Mouse (Mus musculus): ENCODE measurements around the gene Olfr94. TPM values are rescaled to one million over a fixed set of nuclear protein-coding genes. Genes with fewer than 3 reads are reported as not detected.

Olfr94 gene
- polyA plus RNA-seq, 1 experiment from 2014 or later, result not detected

GRCm38 (mm10) chr17:37210884-37211768 is 10.3 kb upstream of the Olfr94 start:
- Histone ChIP-seq H3K9me3 (ENCODE audit: control insufficient read depth, low read length) (no peaks in the 10 kb centered on the region), H3K27me3 (ENCODE audit: control insufficient read depth, insufficient read depth, low read depth, low read length) (peaks cover 14% of the 10 kb centered on the region), H3K4me2 (ENCODE audit: low read depth, low read length) (no peak overlapping the region), H3K4me3 (ENCODE audit: low read length) (no peak overlapping the region), H3K4me1 (replicated peaks; ENCODE audit: control insufficient read depth, insufficient read depth, low read length) (no peaks in the 10 kb centered on the region), H3K9ac (ENCODE audit: low read length) (no peak overlapping the region), H3K36me3 (ENCODE audit: control insufficient read depth, insufficient read depth, low read length) (no peaks in the 10 kb centered on the region), H3K27ac (ENCODE audit: low read length) (no peak overlapping the region)
- ATAC-seq (ENCODE audit: low read depth), result no peak
- WGBS, result 10% methylated on average over 40 of the region's 40 CpGs

GRCm38 (mm10) chr17:37203917-37204236 is 3.1 kb upstream of the Olfr94 start:
- Histone ChIP-seq H3K4me2 (ENCODE audit: low read depth, low read length) (no peak overlapping the region), H3K9me3 (ENCODE audit: control insufficient read depth, low read length) (no peaks in the 10 kb centered on the region), H3K4me1 (replicated peaks; ENCODE audit: control insufficient read depth, insufficient read depth, low read length) (no peaks in the 10 kb centered on the region), H3K9ac (ENCODE audit: low read length) (no peak overlapping the region), H3K27ac (ENCODE audit: low read length) (no peak overlapping the region), H3K4me3 (ENCODE audit: low read length) (no peak overlapping the region), H3K27me3 (ENCODE audit: control insufficient read depth, insufficient read depth, low read depth, low read length) (no peaks in the 10 kb centered on the region), H3K36me3 (ENCODE audit: control insufficient read depth, insufficient read depth, low read length) (no peaks in the 10 kb centered on the region)
- ATAC-seq (ENCODE audit: low read depth), result no peak; the same call in 1 of the 2 replicates
- WGBS, result 22% methylated on average over 3 of the region's 3 CpGs

- no peaks in the 10 kb centered on the region for H3K9me3 ChIP-seq (ENCODE audit: control insufficient read depth, low read length)
- H3K9ac ChIP-seq (ENCODE audit: low read length), result no peak overlapping the region
- no peaks in the 10 kb centered on the region for H3K36me3 ChIP-seq (ENCODE audit: control insufficient read depth, insufficient read depth, low read length)
- no peak overlapping the region for H3K4me2 ChIP-seq (ENCODE audit: low read depth, low read length)
- H3K27me3 ChIP-seq (ENCODE audit: control insufficient read depth, insufficient read depth, low read depth, low read length), result peaks cover 3% of the 10 kb centered on the region; the same call in 1 of the 2 replicates
- H3K4me1 ChIP-seq (replicated peaks; ENCODE audit: control insufficient read depth, insufficient read depth, low read length), result no peaks in the 10 kb centered on the region
- 0% methylated on average over 4 of the region's 4 CpGs for WGBS
- H3K4me3 ChIP-seq (ENCODE audit: low read length), result no peak overlapping the region
- peak; percentile 62 for ATAC-seq (ENCODE audit: low read depth)
- H3K27ac ChIP-seq (ENCODE audit: low read length), result no peak overlapping the region
Measured at GRCm38 (mm10) chr17:37203206-37203916, 2.6 kb upstream of the Olfr94 start.

- Histone ChIP-seq H3K9ac (ENCODE audit: low read length) (no peak overlapping the region; the same call in 1 of the 2 replicates), H3K4me3 (ENCODE audit: low read length) (peak overlapping the region; percentile 48), H3K36me3 (ENCODE audit: control insufficient read depth, insufficient read depth, low read length) (no peaks in the 10 kb centered on the region), H3K27ac (ENCODE audit: low read length) (no peak overlapping the region), H3K9me3 (ENCODE audit: control insufficient read depth, low read length) (no peaks in the 10 kb centered on the region), H3K27me3 (ENCODE audit: control insufficient read depth, insufficient read depth, low read depth, low read length) (peaks cover 30% of the 10 kb centered on the region), H3K4me2 (ENCODE audit: low read depth, low read length) (peak overlapping the region; percentile 73), H3K4me1 (replicated peaks; ENCODE audit: control insufficient read depth, insufficient read depth, low read length) (0 out of 2 replicates have a peak, but pooled peaks cover 2% of the 10 kb centered on the region)
- 1% methylated on average over 74 of the region's 77 CpGs for WGBS
- peak; percentile 67 for ATAC-seq (ENCODE audit: low read depth)
Measured at GRCm38 (mm10) chr17:37196845-37197724, 3.7 kb downstream of the Olfr94 start.

GRCm38 (mm10) chr17:37194782-37195181 is 6.0 kb downstream of the Olfr94 start:
- Histone ChIP-seq H3K4me3 (ENCODE audit: low read length) (no peak overlapping the region), H3K4me2 (ENCODE audit: low read depth, low read length) (no peak overlapping the region), H3K9ac (ENCODE audit: low read length) (no peak overlapping the region), H3K4me1 (replicated peaks; ENCODE audit: control insufficient read depth, insufficient read depth, low read length) (0 out of 2 replicates have a peak, but pooled peaks cover 2% of the 10 kb centered on the region), H3K27ac (ENCODE audit: low read length) (no peak overlapping the region), H3K9me3 (ENCODE audit: control insufficient read depth, low read length) (no peaks in the 10 kb centered on the region), H3K36me3 (ENCODE audit: control insufficient read depth, insufficient read depth, low read length) (no peaks in the 10 kb centered on the region), H3K27me3 (ENCODE audit: control insufficient read depth, insufficient read depth, low read depth, low read length) (peaks cover 30% of the 10 kb centered on the region)
- ATAC-seq (ENCODE audit: low read depth), result no peak
- WGBS, result 87% methylated on average over 5 of the region's 5 CpGs

GRCm38 (mm10) chr17:37193656-37194055 is 7.1 kb downstream of the Olfr94 start, which contains the start of gene Ubd:
Gene Ubd, plus strand, starts transcription at chr17:37193892.
- H3K27ac ChIP-seq (ENCODE audit: low read length), result no peak within 1 kb of the TSS
- H3K9me3 ChIP-seq (ENCODE audit: control insufficient read depth, low read length), result no peaks in the 10 kb centered on the region
- no peak within 1 kb of the TSS for H3K9ac ChIP-seq (ENCODE audit: low read length)
- peaks cover 30% of the 10 kb centered on the region for H3K27me3 ChIP-seq (ENCODE audit: control insufficient read depth, insufficient read depth, low read depth, low read length)
- no peak within 1 kb of the TSS for H3K4me3 ChIP-seq (ENCODE audit: low read length)
- H3K4me1 ChIP-seq (replicated peaks; ENCODE audit: control insufficient read depth, insufficient read depth, low read length), result 0 out of 2 replicates have a peak, but pooled peaks cover 2% of the 10 kb centered on the region
- no peak within 1 kb of the TSS for H3K4me2 ChIP-seq (ENCODE audit: low read depth, low read length)
- WGBS, result 74% methylated on average over 2 of the region's 2 CpGs
- no peak for ATAC-seq (ENCODE audit: low read depth)
- no peaks in the 10 kb centered on the region for H3K36me3 ChIP-seq (ENCODE audit: control insufficient read depth, insufficient read depth, low read length)

- no peak overlapping the region for H3K4me2 ChIP-seq (ENCODE audit: low read depth, low read length)
- peaks cover 24% of the 10 kb centered on the region for H3K27me3 ChIP-seq (ENCODE audit: control insufficient read depth, insufficient read depth, low read depth, low read length)
- no peak for ATAC-seq (ENCODE audit: low read depth)
- no peak overlapping the region for H3K27ac ChIP-seq (ENCODE audit: low read length)
- H3K9me3 ChIP-seq (ENCODE audit: control insufficient read depth, low read length), result no peaks in the 10 kb centered on the region
- H3K4me3 ChIP-seq (ENCODE audit: low read length), result no peak overlapping the region
- no peaks in the 10 kb centered on the region for H3K36me3 ChIP-seq (ENCODE audit: control insufficient read depth, insufficient read depth, low read length)
- no peak overlapping the region for H3K9ac ChIP-seq (ENCODE audit: low read length)
- H3K4me1 ChIP-seq (replicated peaks; ENCODE audit: control insufficient read depth, insufficient read depth, low read length), result 0 out of 2 replicates have a peak, but pooled peaks cover 2% of the 10 kb centered on the region
Measured at GRCm38 (mm10) chr17:37193032-37193431, 7.8 kb downstream of the Olfr94 start.

GRCm38 (mm10) chr17:37190711-37191110 is 10.1 kb downstream of the Olfr94 start:
- Histone ChIP-seq H3K36me3 (ENCODE audit: control insufficient read depth, insufficient read depth, low read length) (no peaks in the 10 kb centered on the region), H3K4me2 (ENCODE audit: low read depth, low read length) (no peak overlapping the region), H3K4me1 (replicated peaks; ENCODE audit: control insufficient read depth, insufficient read depth, low read length) (no peaks in the 10 kb centered on the region), H3K27ac (ENCODE audit: low read length) (no peak overlapping the region), H3K9me3 (ENCODE audit: control insufficient read depth, low read length) (no peaks in the 10 kb centered on the region), H3K9ac (ENCODE audit: low read length) (no peak overlapping the region), H3K4me3 (ENCODE audit: low read length) (no peak overlapping the region), H3K27me3 (ENCODE audit: control insufficient read depth, insufficient read depth, low read depth, low read length) (peaks cover 4% of the 10 kb centered on the region; the same call in 1 of the 2 replicates)
- ATAC-seq (ENCODE audit: low read depth), result no peak
- WGBS, result 25% methylated on average over 2 of the region's 2 CpGs
